Comparison of ENCODE assay signal across 20 mouse cellular contexts in genomic region chr2:106860856-106861679, GRCm38 (mm10).
DNase-seq lines count a peak whose midpoint lies in the region; ATAC-seq lines count a peak whose summit lies in the region.
"Had no signal": no experiment of that assay in that cellular context is flagged by ENCODE, and none has a peak within 500 bp of the region (broad histone marks: within the 10 kb centered on the region; RNA-seq: fewer than 3 reads in every experiment).

No protein-coding gene starts in this region.

- DNase-seq in retina, embryonic 14.5 days (ENCODE audit: low spot score), result peak; percentile 11
- DNase-seq in retina, postnatal 1 day, result no peak
- DNase-seq in midbrain, embryonic 10.5 days (ENCODE audit: low spot score), result no peak
- no peak for DNase-seq in embryo, embryonic 10 days (ENCODE audit: low spot score)
- DNase-seq in B cell, adult 2 months, result no peak
- DNase-seq: adrenal gland, postnatal 14 days; cerebellum, adult 8-10 months; gastrocnemius, adult 2 months; heart, postnatal 36 days; kidney, adult 18-20 months; kidney, postnatal 25 days; lung, adult 2 months; lung, postnatal 4 days; right cerebral cortex, postnatal 25 days; thymus, adult 2 months had no signal

- H3K9ac ChIP-seq in forebrain, embryonic 15.5 days (replicated peaks), result no peak overlapping the region
- H3K9ac ChIP-seq in liver, embryonic 12.5 days, result no peak overlapping the region
- H3K9ac ChIP-seq: limb, embryonic 15.5 days had no signal

- H3K36me3 ChIP-seq in forebrain, embryonic 15.5 days, result no peaks in the 10 kb centered on the region
- H3K36me3 ChIP-seq in midbrain, embryonic 10.5 days, result no peaks in the 10 kb centered on the region
- no peaks in the 10 kb centered on the region for H3K36me3 ChIP-seq in liver, embryonic 12.5 days
- H3K36me3 ChIP-seq: G1E; limb, embryonic 15.5 days had no signal

- 50% methylated on average over 21 of the region's 21 CpGs for WGBS in forebrain, embryonic 15.5 days
- 72% methylated on average over 21 of the region's 21 CpGs for WGBS in midbrain, embryonic 10.5 days
- WGBS in liver, embryonic 12.5 days (ENCODE audit: insufficient replicate concordance), result 74% methylated on average over 21 of the region's 21 CpGs

- H3K4me1 ChIP-seq in forebrain, embryonic 15.5 days, result peaks cover 47% of the 10 kb centered on the region
- peaks cover 41% of the 10 kb centered on the region for H3K4me1 ChIP-seq in midbrain, embryonic 10.5 days
- H3K4me1 ChIP-seq in liver, embryonic 12.5 days, result no peaks in the 10 kb centered on the region

- H3K4me3 ChIP-seq in forebrain, embryonic 15.5 days, result no peak overlapping the region
- no peak overlapping the region for H3K4me3 ChIP-seq in midbrain, embryonic 10.5 days
- no peak overlapping the region for H3K4me3 ChIP-seq in liver, embryonic 12.5 days
- H3K4me3 ChIP-seq: gastrocnemius, adult 2 months; limb, embryonic 15.5 days had no signal

- H3K4me2 ChIP-seq in forebrain, embryonic 15.5 days (replicated peaks), result no peak overlapping the region; the same call in 1 of the 2 replicates
- no peak overlapping the region for H3K4me2 ChIP-seq in liver, embryonic 12.5 days
- H3K4me2 ChIP-seq: heart, embryonic 11.5 days; limb, embryonic 15.5 days had no signal

- no peaks in the 10 kb centered on the region for H3K27me3 ChIP-seq in forebrain, embryonic 15.5 days
- peaks cover 4% of the 10 kb centered on the region; the same call in 1 of the 2 replicates for H3K27me3 ChIP-seq in midbrain, embryonic 10.5 days (ENCODE audit: low read depth, poor library complexity, severe bottlenecking)
- H3K27me3 ChIP-seq in liver, embryonic 12.5 days (replicated peaks), result no peaks in the 10 kb centered on the region
- H3K27me3 ChIP-seq: limb, embryonic 15.5 days had no signal

- ATAC-seq in forebrain, embryonic 15.5 days (replicated peaks), result peak; percentile 32
- ATAC-seq in liver, embryonic 12.5 days, result no peak

- no peaks in the 10 kb centered on the region for H3K9me3 ChIP-seq in forebrain, embryonic 15.5 days
- H3K9me3 ChIP-seq in midbrain, embryonic 10.5 days (replicated peaks), result no peaks in the 10 kb centered on the region
- no peaks in the 10 kb centered on the region for H3K9me3 ChIP-seq in liver, embryonic 12.5 days (replicated peaks)
- H3K9me3 ChIP-seq: limb, embryonic 15.5 days had no signal

- no peak overlapping the region; the same call in 1 of the 2 replicates for H3K27ac ChIP-seq in forebrain, embryonic 15.5 days (replicated peaks)
- H3K27ac ChIP-seq in midbrain, embryonic 10.5 days (replicated peaks), result peak overlapping the region; percentile 57
- no peak overlapping the region for H3K27ac ChIP-seq in liver, embryonic 12.5 days
- H3K27ac ChIP-seq: gastrocnemius, adult 2 months; limb, embryonic 15.5 days had no signal
